Mouse (Mus musculus) brain, embryonic 14.5 days (tissue): ENCODE measurements at regions not wholly inside any gene's neighbourhood (a gene's known extent, or its start where the extent isn't known, plus 50 kb on each side); places are given as distances from the start of the nearest gene placed in this dataset.

Experiments used
- CTCF ChIP-seq: fragments of 200-500 bp; IDR thresholded peaks from 2 replicates; pipeline ENCODE4 v1.5.1; 2012; ENCODE audit warnings: inconsistent platforms, mild to moderate bottlenecking, moderate library complexity, borderline replicate concordance; ENCODE audit not compliant: insufficient read depth, insufficient read length; ENCODE audit errors: extremely low read depth
- POLR2A ChIP-seq: fragments of 200-500 bp; IDR thresholded peaks from 2 replicates; pipeline ENCODE4 v1.6.1; 2012; ENCODE audit warnings: mild to moderate bottlenecking, inconsistent platforms, borderline replicate concordance; ENCODE audit not compliant: poor library complexity, insufficient read depth, insufficient read length, severe bottlenecking; ENCODE audit errors: extremely low read depth

GRCm38 (mm10) chr8:10901954-10902353 is 106.3 kb downstream of the Irs2 start:
- TF ChIP-seq POLR2A, result no peak
- TF ChIP-seq CTCF, result no peak
